Mouse (Mus musculus) intestine, embryonic 16.5 days (tissue): ENCODE data around the gene Tmeff1. TPM values are rescaled to one million over a fixed set of nuclear protein-coding genes. Genes with fewer than 3 reads are reported as not detected.
A peak's percentile ranks its signal among the peaks of the same experiment; 100 is the strongest.

Experiments
- ATAC-seq: fragments of 200-750 bp; cut with Nextera tagmentation; 2 replicates; pipeline ENCODE4 v1.8.0; 2017; ENCODE audit warnings: moderate TSS enrichment, moderate library complexity
- H3K27ac ChIP-seq: fragments of 300-500 bp; sonication (generic); 2 replicates; pipeline ENCODE4 v1.5.1; 2014; ENCODE audit warnings: mild to moderate bottlenecking, low read length
- H3K27me3 ChIP-seq: fragments of 300-500 bp; sonication (generic); replicated peaks from 2 replicates; pipeline ENCODE4 v1.6.1; 2014; ENCODE audit warnings: low read length, control low read depth, mixed read lengths; ENCODE audit not compliant: control insufficient read depth, insufficient read depth
- H3K36me3 ChIP-seq: fragments of 300-500 bp; sonication (generic); 2 replicates; pipeline ENCODE4 v1.6.1; 2014; ENCODE audit warnings: low read length, control low read depth; ENCODE audit not compliant: control insufficient read depth, insufficient read depth
- H3K4me1 ChIP-seq: fragments of 300-500 bp; sonication (generic); 2 replicates; pipeline ENCODE4 v1.6.1; 2014; ENCODE audit warnings: low read length, control low read depth, mixed read lengths; ENCODE audit not compliant: control insufficient read depth, insufficient read depth
- H3K4me2 ChIP-seq: fragments of 300-500 bp; sonication (generic); 2 replicates; pipeline ENCODE4 v1.6.1; 2014; ENCODE audit warnings: low read depth, low read length, control low read depth
- H3K4me3 ChIP-seq: fragments of 300-500 bp; sonication (generic); 2 replicates; pipeline ENCODE4 v1.5.1; 2014; ENCODE audit warnings: mild to moderate bottlenecking, low read length
- H3K9ac ChIP-seq: fragments of 300-500 bp; sonication (generic); 2 replicates; pipeline ENCODE4 v1.6.1; 2014; ENCODE audit warnings: low read depth, low read length
- H3K9me3 ChIP-seq: fragments of 300-500 bp; sonication (generic); 2 replicates; pipeline ENCODE4 v1.6.1; 2016; ENCODE audit warnings: low read length, control low read depth; ENCODE audit not compliant: control insufficient read depth
- WGBS: fragments of 180-500 bp; shearing (Covaris S2); extraction: QIAGEN DNeasy Blood & Tissue Kit; methylation state at CpG from one replicate; pipeline ENCODE4 v1.1.7; 2014; 5-methylcytosine and 5-hydroxymethylcytosine counted together
- polyA plus RNA-seq: library from polyadenylated mRNA; unstranded; fragments of >200 nt; fragmentation: Nextera tagmentation; extraction: Ambion mirVana; gene quantifications from 2 replicates; pipeline ENCODE4 v1.2.1, GENCODE M21; 2015

Tmeff1 gene
- polyA plus RNA-seq, 1 experiment from 2014 or later, result 5.0 TPM

GRCm38 (mm10) chr4:48585241-48586098 is 496 bp downstream of the Tmeff1 start:
- Histone ChIP-seq H3K4me3 (peak overlapping the region; percentile 88), H3K27me3 (no peaks in the 10 kb centered on the region), H3K27ac (peak overlapping the region; percentile 80), H3K4me2 (peak overlapping the region; percentile 84), H3K36me3 (0 out of 2 replicates have a peak, but pooled peaks cover 4% of the 10 kb centered on the region), H3K9ac (peak overlapping the region; percentile 94), H3K4me1 (peaks cover 7% of the 10 kb centered on the region), H3K9me3 (no peaks in the 10 kb centered on the region)
- ATAC-seq, result peak; percentile 79
- under 1% methylated on average over 82 of the region's 92 CpGs for WGBS

DNA sequence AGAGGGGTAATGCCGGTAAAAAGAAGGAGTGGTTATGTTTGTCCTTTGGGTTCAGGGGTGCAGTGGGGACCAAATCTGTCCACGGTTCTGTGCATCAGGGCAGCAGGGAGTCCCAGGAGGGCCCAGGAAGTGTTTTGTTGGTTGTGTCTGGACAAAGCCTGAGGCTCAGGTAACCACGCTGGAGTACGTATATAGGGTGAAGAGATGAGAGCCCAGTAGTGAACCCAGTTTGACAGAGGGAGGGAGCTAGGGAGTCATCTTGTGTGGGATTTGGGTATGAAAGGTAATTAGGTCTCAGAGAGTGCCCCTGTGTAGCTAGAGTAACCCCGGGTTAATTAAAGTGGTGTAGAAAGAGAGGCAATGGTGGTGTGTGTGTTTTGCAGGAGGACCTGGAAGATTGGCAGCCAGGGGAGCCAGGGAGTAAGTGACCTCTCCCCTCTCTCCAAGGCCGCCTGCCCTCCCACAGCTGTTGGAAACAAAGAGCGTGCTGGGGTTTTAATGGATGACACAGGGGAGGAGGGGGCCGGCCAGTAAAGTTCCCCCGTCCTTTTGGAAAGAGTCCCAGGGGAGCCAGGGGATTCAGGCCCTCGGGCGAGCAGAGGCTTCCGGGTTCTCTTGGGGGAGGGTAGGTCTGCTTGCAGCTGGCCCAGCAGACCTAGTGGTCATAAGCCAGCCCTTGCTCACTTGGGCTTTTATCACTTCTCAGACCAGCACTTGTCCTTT is 1.3 kb downstream of the Tmeff1 start:
- Histone ChIP-seq H3K4me3 (peak overlapping the region; percentile 88), H3K4me1 (peaks cover 7% of the 10 kb centered on the region), H3K27me3 (no peaks in the 10 kb centered on the region), H3K27ac (peak overlapping the region; percentile 80), H3K4me2 (peak overlapping the region; percentile 84), H3K36me3 (0 out of 2 replicates have a peak, but pooled peaks cover 4% of the 10 kb centered on the region), H3K9me3 (no peaks in the 10 kb centered on the region), H3K9ac (peak overlapping the region; percentile 94)
- 2% methylated on average over 12 of the region's 12 CpGs for WGBS
- ATAC-seq, result peak; percentile 63

DNA sequence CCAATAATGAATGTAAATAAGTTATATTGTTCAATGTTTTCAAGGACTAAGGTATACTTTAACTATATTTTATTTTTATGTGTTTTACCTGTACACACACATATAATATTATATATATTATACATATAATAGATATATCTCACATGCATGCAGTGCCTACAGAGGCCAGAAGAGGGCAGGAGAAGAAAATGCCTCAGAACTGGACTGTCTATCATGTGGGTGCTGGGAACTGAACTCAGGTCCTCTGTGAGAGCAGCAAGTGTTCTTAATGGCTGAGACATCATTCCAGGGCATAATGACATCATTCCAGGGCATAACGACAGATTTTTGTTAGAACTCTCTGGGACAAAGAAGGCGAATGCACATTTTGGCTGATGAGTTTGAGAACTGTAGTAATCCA is 2.6 kb downstream of the Tmeff1 start:
- peaks cover 7% of the 10 kb centered on the region for H3K4me1 ChIP-seq
- H3K27me3 ChIP-seq, result no peaks in the 10 kb centered on the region
- H3K4me2 ChIP-seq, result no peak overlapping the region
- H3K36me3 ChIP-seq, result 0 out of 2 replicates have a peak, but pooled peaks cover 4% of the 10 kb centered on the region
- H3K9ac ChIP-seq, result no peak overlapping the region
- H3K27ac ChIP-seq, result no peak overlapping the region
- no peaks in the 10 kb centered on the region for H3K9me3 ChIP-seq
- no peak overlapping the region for H3K4me3 ChIP-seq
- 93% methylated on average over 2 of the region's 2 CpGs for WGBS
- no peak for ATAC-seq

DNA sequence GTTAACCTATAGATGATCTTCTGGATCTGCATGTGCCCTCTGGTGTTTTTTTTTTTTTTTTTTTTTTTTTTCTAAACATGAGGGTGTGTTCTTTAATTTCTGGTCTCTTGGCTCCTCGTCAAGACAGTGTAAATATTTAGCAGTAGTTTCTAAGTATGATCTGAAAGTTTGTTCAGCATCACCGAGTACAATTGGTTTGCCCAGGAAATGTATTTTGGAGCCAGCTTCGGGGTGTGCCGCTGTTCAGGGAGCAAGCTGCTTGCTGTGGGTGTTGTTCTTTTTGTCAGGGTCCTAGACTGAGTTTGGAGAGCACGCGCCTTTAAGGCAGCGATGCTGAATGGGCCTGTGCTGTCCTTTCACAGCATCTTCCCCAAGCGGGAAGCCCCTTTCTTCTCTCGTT is 3.6 kb downstream of the Tmeff1 start:
- no peaks in the 10 kb centered on the region for H3K27me3 ChIP-seq
- H3K36me3 ChIP-seq, result 0 out of 2 replicates have a peak, but pooled peaks cover 4% of the 10 kb centered on the region
- H3K4me2 ChIP-seq, result no peak overlapping the region
- no peak for ATAC-seq
- no peak overlapping the region for H3K9ac ChIP-seq
- no peak overlapping the region for H3K4me3 ChIP-seq
- H3K4me1 ChIP-seq, result peaks cover 7% of the 10 kb centered on the region
- no peak overlapping the region for H3K27ac ChIP-seq
- no peaks in the 10 kb centered on the region for H3K9me3 ChIP-seq
- WGBS, result 43% methylated on average over 9 of the region's 9 CpGs

DNA sequence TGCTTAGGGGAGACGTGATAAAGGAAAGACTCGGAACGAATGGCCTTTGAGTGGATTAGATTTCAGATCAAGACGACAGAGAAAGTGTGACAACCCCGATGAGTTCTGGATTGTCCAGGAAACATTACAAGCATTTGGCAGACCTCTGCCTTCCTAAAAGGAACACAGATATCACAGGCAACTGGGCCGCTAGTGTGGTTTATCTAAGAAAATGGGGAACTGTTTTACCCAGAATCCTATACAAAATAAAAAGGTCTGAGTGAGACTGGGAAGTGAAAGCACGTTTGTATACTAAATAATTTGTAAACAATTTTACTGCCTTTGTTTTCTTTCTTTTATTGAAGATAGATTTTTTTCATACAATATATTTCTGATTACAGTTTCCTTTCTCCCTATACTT is 5.9 kb downstream of the Tmeff1 start:
- Histone ChIP-seq H3K27me3 (no peaks in the 10 kb centered on the region), H3K4me1 (peaks cover 7% of the 10 kb centered on the region), H3K27ac (no peak overlapping the region), H3K4me3 (no peak overlapping the region), H3K4me2 (no peak overlapping the region), H3K36me3 (0 out of 2 replicates have a peak, but pooled peaks cover 4% of the 10 kb centered on the region), H3K9ac (no peak overlapping the region), H3K9me3 (no peaks in the 10 kb centered on the region)
- WGBS, result 83% methylated on average over 7 of the region's 7 CpGs
- ATAC-seq, result no peak

GRCm38 (mm10) chr4:48591390-48591789 is 6.4 kb downstream of the Tmeff1 start:
- Histone ChIP-seq H3K9ac (no peak overlapping the region), H3K4me1 (peaks cover 5% of the 10 kb centered on the region), H3K4me2 (no peak overlapping the region), H3K27ac (no peak overlapping the region), H3K27me3 (no peaks in the 10 kb centered on the region), H3K4me3 (no peak overlapping the region), H3K9me3 (no peaks in the 10 kb centered on the region), H3K36me3 (0 out of 2 replicates have a peak, but pooled peaks cover 4% of the 10 kb centered on the region)
- 87% methylated on average over 3 of the region's 3 CpGs for WGBS
- ATAC-seq, result no peak

GRCm38 (mm10) chr4:48592328-48592727 is 7.4 kb downstream of the Tmeff1 start:
- Histone ChIP-seq H3K4me2 (no peak overlapping the region), H3K27ac (no peak overlapping the region), H3K4me1 (peaks cover 3% of the 10 kb centered on the region; the same call in 1 of the 2 replicates), H3K36me3 (0 out of 2 replicates have a peak, but pooled peaks cover 4% of the 10 kb centered on the region), H3K27me3 (no peaks in the 10 kb centered on the region), H3K9me3 (no peaks in the 10 kb centered on the region), H3K9ac (no peak overlapping the region), H3K4me3 (no peak overlapping the region)
- peak; percentile 23; the same call in 1 of the 2 replicates for ATAC-seq
- WGBS, result 48% methylated on average over 5 of the region's 5 CpGs

- no peak overlapping the region for H3K27ac ChIP-seq
- 0 out of 2 replicates have a peak, but pooled peaks cover under 1% of the 10 kb centered on the region for H3K36me3 ChIP-seq
- no peak overlapping the region for H3K9ac ChIP-seq
- WGBS, result 87% methylated on average over 7 of the region's 7 CpGs
- H3K4me2 ChIP-seq, result no peak overlapping the region
- no peak overlapping the region for H3K4me3 ChIP-seq
- no peaks in the 10 kb centered on the region for H3K9me3 ChIP-seq
- peaks cover 3% of the 10 kb centered on the region; the same call in 1 of the 2 replicates for H3K4me1 ChIP-seq
- no peaks in the 10 kb centered on the region for H3K27me3 ChIP-seq
- no peak for ATAC-seq
Observed at GRCm38 (mm10) chr4:48592844-48593243, 7.9 kb downstream of the Tmeff1 start.

DNA sequence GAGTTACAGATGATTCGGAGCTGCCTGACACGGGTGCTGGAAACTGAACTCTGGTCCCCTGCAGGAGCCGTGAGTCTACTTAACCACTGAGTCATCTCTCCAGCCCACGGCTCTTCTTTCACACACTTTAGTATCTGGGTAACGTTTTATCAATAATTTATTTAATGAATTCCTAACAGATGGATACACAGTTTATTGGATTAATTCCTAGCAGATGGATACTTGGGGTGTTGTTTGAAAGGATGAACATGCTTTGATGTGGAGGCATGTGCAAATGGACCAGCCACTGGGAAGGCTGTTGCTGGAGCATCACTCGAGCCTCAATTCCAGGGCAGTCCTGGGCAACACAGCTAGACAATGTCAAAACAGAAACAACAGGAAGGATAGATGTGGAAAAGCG is 11.1 kb downstream of the Tmeff1 start:
- no peak overlapping the region for H3K9ac ChIP-seq
- H3K36me3 ChIP-seq, result no peaks in the 10 kb centered on the region
- WGBS, result 80% methylated on average over 7 of the region's 7 CpGs
- H3K4me1 ChIP-seq, result no peaks in the 10 kb centered on the region; the same call in 1 of the 2 replicates
- no peak overlapping the region for H3K27ac ChIP-seq
- H3K4me3 ChIP-seq, result no peak overlapping the region
- H3K9me3 ChIP-seq, result no peaks in the 10 kb centered on the region
- no peak for ATAC-seq
- no peaks in the 10 kb centered on the region for H3K27me3 ChIP-seq
- no peak overlapping the region for H3K4me2 ChIP-seq
